Mouse (Mus musculus): ENCODE results near the gene Krt86. TPM values are rescaled to one million over a fixed set of nuclear protein-coding genes. Genes with fewer than 3 reads are reported as not detected.

The Krt86 gene
- polyA plus RNA-seq, 1 experiment from 2014 or later = not detected

- no peak for DNase-seq (ENCODE audit: low spot score)
- WGBS = 80% methylated on average over 14 of the region's 14 CpGs
- Histone ChIP-seq H3K27me3 (replicated peaks; ENCODE audit: low read depth, poor library complexity, severe bottlenecking) (no peaks in the 10 kb centered on the region), H3K4me1 (peaks cover 14% of the 10 kb centered on the region), H3K27ac (replicated peaks) (no peak overlapping the region), H3K9me3 (peaks cover 4% of the 10 kb centered on the region; the same call in 1 of the 2 replicates), H3K4me3 (no peak overlapping the region), H3K36me3 (replicated peaks) (no peaks in the 10 kb centered on the region)
These were observed 14.0 kb upstream of the Krt86 start for GRCm38 (mm10) chr15:101459283-101459682.

- Histone ChIP-seq H3K27ac (replicated peaks) (no peak within 1 kb of the TSS), H3K27me3 (replicated peaks; ENCODE audit: low read depth, poor library complexity, severe bottlenecking) (no peaks in the 10 kb centered on the region), H3K9me3 (no peaks in the 10 kb centered on the region), H3K4me1 (peaks cover 9% of the 10 kb centered on the region), H3K36me3 (replicated peaks) (no peaks in the 10 kb centered on the region), H3K4me3 (no peak within 1 kb of the TSS)
- no peak for DNase-seq (ENCODE audit: low spot score)
- WGBS = 86% methylated on average over 13 of the region's 13 CpGs
These were observed 9.6 kb upstream of the Krt86 start, which contains the start of gene Krt81 for GRCm38 (mm10) chr15:101463651-101464050. Krt81 (minus strand) TSS chr15:101463751.

GRCm38 (mm10) chr15:101469093-101469492, 4.2 kb upstream of the Krt86 start:
- H3K4me1 ChIP-seq = no peaks in the 10 kb centered on the region
- H3K9me3 ChIP-seq = no peaks in the 10 kb centered on the region
- no peaks in the 10 kb centered on the region for H3K27me3 ChIP-seq (replicated peaks; ENCODE audit: low read depth, poor library complexity, severe bottlenecking)
- H3K36me3 ChIP-seq (replicated peaks) = no peaks in the 10 kb centered on the region
- no peak overlapping the region for H3K27ac ChIP-seq (replicated peaks)
- WGBS = 85% methylated on average over 4 of the region's 4 CpGs
- no peak for DNase-seq (ENCODE audit: low spot score)
- no peak overlapping the region for H3K4me3 ChIP-seq

- 10% methylated on average over 31 of the region's 31 CpGs for WGBS
- DNase-seq (ENCODE audit: low spot score) = peak; percentile 79
- no peaks in the 10 kb centered on the region for H3K9me3 ChIP-seq
- H3K36me3 ChIP-seq (replicated peaks) = no peaks in the 10 kb centered on the region
- H3K27me3 ChIP-seq (replicated peaks; ENCODE audit: low read depth, poor library complexity, severe bottlenecking) = peaks cover 40% of the 10 kb centered on the region
- peak overlapping the region; percentile 57; the same call in 1 of the 2 replicates for H3K27ac ChIP-seq (replicated peaks)
- peaks cover 19% of the 10 kb centered on the region for H3K4me1 ChIP-seq
- peak overlapping the region; percentile 51 for H3K4me3 ChIP-seq
These were observed 5.9 kb downstream of the Krt86 start for GRCm38 (mm10) chr15:101479007-101479665.

GRCm38 (mm10) chr15:101479666-101480060, 6.4 kb downstream of the Krt86 start:
- DNase-seq (ENCODE audit: low spot score) = peak; percentile 21
- Histone ChIP-seq H3K9me3 (no peaks in the 10 kb centered on the region), H3K4me3 (peak overlapping the region; percentile 51), H3K4me1 (peaks cover 22% of the 10 kb centered on the region), H3K36me3 (replicated peaks) (no peaks in the 10 kb centered on the region), H3K27ac (replicated peaks) (peak overlapping the region; percentile 57; the same call in 1 of the 2 replicates), H3K27me3 (replicated peaks; ENCODE audit: low read depth, poor library complexity, severe bottlenecking) (peaks cover 38% of the 10 kb centered on the region)
- WGBS = 36% methylated on average over 11 of the region's 11 CpGs

- no peak for DNase-seq (ENCODE audit: low spot score)
- H3K4me1 ChIP-seq = peaks cover 22% of the 10 kb centered on the region
- H3K27me3 ChIP-seq (replicated peaks; ENCODE audit: low read depth, poor library complexity, severe bottlenecking) = peaks cover 36% of the 10 kb centered on the region
- H3K4me3 ChIP-seq = no peak overlapping the region
- no peaks in the 10 kb centered on the region for H3K9me3 ChIP-seq
- no peak overlapping the region for H3K27ac ChIP-seq (replicated peaks)
- H3K36me3 ChIP-seq (replicated peaks) = no peaks in the 10 kb centered on the region
- WGBS = 42% methylated on average over 4 of the region's 4 CpGs
These were observed 8.8 kb downstream of the Krt86 start for GRCm38 (mm10) chr15:101482056-101482455.

GRCm38 (mm10) chr15:101483646-101484045, 10.4 kb downstream of the Krt86 start:
- DNase-seq (ENCODE audit: low spot score) = no peak
- 86% methylated on average over 1 of the region's 1 CpGs for WGBS
- H3K27me3 ChIP-seq (replicated peaks; ENCODE audit: low read depth, poor library complexity, severe bottlenecking) = peaks cover 24% of the 10 kb centered on the region
- H3K27ac ChIP-seq (replicated peaks) = no peak overlapping the region
- no peak overlapping the region for H3K4me3 ChIP-seq
- H3K9me3 ChIP-seq = no peaks in the 10 kb centered on the region
- H3K4me1 ChIP-seq = peaks cover 22% of the 10 kb centered on the region
- H3K36me3 ChIP-seq (replicated peaks) = no peaks in the 10 kb centered on the region

GRCm38 (mm10) chr15:101484939-101485338, 11.7 kb downstream of the Krt86 start:
- peak overlapping the region; percentile 15; the same call in 1 of the 2 replicates for H3K27ac ChIP-seq (replicated peaks)
- H3K27me3 ChIP-seq (replicated peaks; ENCODE audit: low read depth, poor library complexity, severe bottlenecking) = peaks cover 11% of the 10 kb centered on the region
- peaks cover 11% of the 10 kb centered on the region; the same call in 1 of the 2 replicates for H3K4me1 ChIP-seq
- no peaks in the 10 kb centered on the region for H3K36me3 ChIP-seq (replicated peaks)
- no peak overlapping the region for H3K4me3 ChIP-seq
- no peak for DNase-seq (ENCODE audit: low spot score)
- whole genome bisulfite sequencing = 86% methylated on average over 1 of the region's 1 CpGs
- H3K9me3 ChIP-seq = no peaks in the 10 kb centered on the region

GRCm38 (mm10) chr15:101485911-101486635, 12.8 kb downstream of the Krt86 start:
- no peak for DNase-seq (ENCODE audit: low spot score)
- Histone ChIP-seq H3K4me1 (peaks cover 11% of the 10 kb centered on the region; the same call in 1 of the 2 replicates), H3K36me3 (replicated peaks) (no peaks in the 10 kb centered on the region), H3K9me3 (no peaks in the 10 kb centered on the region), H3K27me3 (replicated peaks; ENCODE audit: low read depth, poor library complexity, severe bottlenecking) (peaks cover 4% of the 10 kb centered on the region; the same call in 1 of the 2 replicates), H3K4me3 (no peak overlapping the region), H3K27ac (replicated peaks) (no peak overlapping the region)
- 77% methylated on average over 11 of the region's 11 CpGs for WGBS

GRCm38 (mm10) chr15:101491431-101491830, 18.2 kb downstream of the Krt86 start, which contains the start of gene Krt83:
Krt83 (minus strand) TSS chr15:101491512.
- H3K27ac ChIP-seq (replicated peaks) = no peak within 1 kb of the TSS
- H3K4me3 ChIP-seq = no peak within 1 kb of the TSS
- no peaks in the 10 kb centered on the region for H3K27me3 ChIP-seq (replicated peaks; ENCODE audit: low read depth, poor library complexity, severe bottlenecking)
- WGBS = 81% methylated on average over 6 of the region's 6 CpGs
- no peaks in the 10 kb centered on the region for H3K36me3 ChIP-seq (replicated peaks)
- peaks cover 6% of the 10 kb centered on the region; the same call in 1 of the 2 replicates for H3K4me1 ChIP-seq
- DNase-seq (ENCODE audit: low spot score) = no peak
- H3K9me3 ChIP-seq = no peaks in the 10 kb centered on the region

- Histone ChIP-seq H3K27me3 (replicated peaks; ENCODE audit: low read depth, poor library complexity, severe bottlenecking) (no peaks in the 10 kb centered on the region), H3K9me3 (no peaks in the 10 kb centered on the region), H3K4me1 (peaks cover 6% of the 10 kb centered on the region; the same call in 1 of the 2 replicates), H3K27ac (replicated peaks) (no peak overlapping the region), H3K36me3 (replicated peaks) (no peaks in the 10 kb centered on the region), H3K4me3 (no peak overlapping the region)
- WGBS = 66% methylated on average over 8 of the region's 8 CpGs
- DNase-seq (ENCODE audit: low spot score) = no peak
These were observed 19.4 kb downstream of the Krt86 start for GRCm38 (mm10) chr15:101492718-101493117.

GRCm38 (mm10) chr15:101493713-101494112, 20.4 kb downstream of the Krt86 start:
- H3K27me3 ChIP-seq (replicated peaks; ENCODE audit: low read depth, poor library complexity, severe bottlenecking) = no peaks in the 10 kb centered on the region
- H3K4me3 ChIP-seq = no peak overlapping the region
- H3K27ac ChIP-seq (replicated peaks) = no peak overlapping the region
- H3K4me1 ChIP-seq = peaks cover 6% of the 10 kb centered on the region; the same call in 1 of the 2 replicates
- H3K36me3 ChIP-seq (replicated peaks) = no peaks in the 10 kb centered on the region
- DNase-seq (ENCODE audit: low spot score) = no peak
- H3K9me3 ChIP-seq = no peaks in the 10 kb centered on the region
- WGBS = 90% methylated on average over 6 of the region's 6 CpGs

Data from embryonic facial prominence, embryonic 10.5 days (tissue).